Comparison of ENCODE assay signal across 8 mouse cellular contexts in the genomic region with DNA sequence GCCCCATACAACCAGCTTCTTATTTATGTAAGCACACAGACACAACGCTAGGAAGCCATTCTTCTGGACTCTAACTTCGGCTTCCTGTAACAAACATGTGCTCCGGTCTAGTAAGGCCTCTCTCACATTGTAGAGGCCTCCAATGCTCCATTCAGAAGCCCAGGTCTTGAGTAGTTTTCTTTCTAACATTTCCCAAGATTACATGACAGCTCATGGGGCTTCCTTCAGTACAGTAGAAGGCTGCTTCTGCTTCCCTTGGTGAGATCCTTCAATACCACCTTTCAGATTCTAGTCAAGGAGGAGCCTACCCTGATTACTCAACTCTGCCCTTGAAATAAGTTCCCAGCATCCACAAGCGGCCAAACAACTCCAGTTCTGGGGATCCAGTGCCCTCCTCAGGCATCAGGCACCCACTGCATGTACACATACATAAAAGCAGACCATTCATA. TPM values are rescaled to one million over a fixed set of nuclear protein-coding genes. Genes with fewer than 3 reads are reported as not detected.
A peak's percentile ranks its signal among the peaks of the same experiment; 100 is the strongest.
DNase-seq lines count a peak whose midpoint lies in the region; ATAC-seq lines count a peak whose summit lies in the region.

No protein-coding gene starts in this region.

- no peaks in the 10 kb centered on the region for H3K27me3 ChIP-seq in kidney, embryonic 15.5 days
- H3K27me3 ChIP-seq in hindbrain, embryonic 10.5 days (ENCODE audit: insufficient read depth, poor library complexity, severe bottlenecking), result no peaks in the 10 kb centered on the region
- no peaks in the 10 kb centered on the region for H3K27me3 ChIP-seq in midbrain, embryonic 14.5 days (ENCODE audit: control insufficient read depth, insufficient read depth, low read length)

- no peak for DNase-seq in kidney, adult 11 months
- DNase-seq in R1 (ENCODE audit: low read depth, low spot score), result peak; percentile 52
- DNase-seq in hindbrain, embryonic 10.5 days (ENCODE audit: low spot score), result peak; percentile 12
- DNase-seq in midbrain, embryonic 14.5 days, result no peak
- no peak for DNase-seq in right cerebral cortex, postnatal 25 days
- DNase-seq in lung, postnatal 4 days, result no peak

- ATAC-seq in kidney, embryonic 15.5 days (replicated peaks; ENCODE audit: low FRiP score), result no peak
- ATAC-seq in midbrain, embryonic 14.5 days (ENCODE audit: low FRiP score, low TSS enrichment), result no peak
- ATAC-seq in frontal cortex, adult (ENCODE audit: low TSS enrichment), result no peak

- WGBS in kidney, embryonic 15.5 days, result 29% methylated on average over 4 of the region's 4 CpGs
- 30% methylated on average over 4 of the region's 4 CpGs for WGBS in hindbrain, embryonic 10.5 days
- 33% methylated on average over 4 of the region's 4 CpGs for WGBS in midbrain, embryonic 14.5 days

- H3K36me3 ChIP-seq in kidney, embryonic 15.5 days, result peaks cover 11% of the 10 kb centered on the region
- H3K36me3 ChIP-seq in hindbrain, embryonic 10.5 days, result peaks cover 35% of the 10 kb centered on the region
- H3K36me3 ChIP-seq in midbrain, embryonic 14.5 days (ENCODE audit: control insufficient read depth, insufficient read depth, low read length), result no peaks in the 10 kb centered on the region

- no peaks in the 10 kb centered on the region for H3K9me3 ChIP-seq in kidney, embryonic 15.5 days (replicated peaks)
- no peaks in the 10 kb centered on the region for H3K9me3 ChIP-seq in hindbrain, embryonic 10.5 days
- H3K9me3 ChIP-seq in midbrain, embryonic 14.5 days (ENCODE audit: control insufficient read depth, low read length), result no peaks in the 10 kb centered on the region

- H3K9ac ChIP-seq in kidney, embryonic 15.5 days, result peak overlapping the region; percentile 92
- H3K9ac ChIP-seq in midbrain, embryonic 14.5 days (replicated peaks; ENCODE audit: low read length), result peak overlapping the region; percentile 87

- peak overlapping the region; percentile 97 for H3K27ac ChIP-seq in kidney, embryonic 15.5 days
- peak overlapping the region; percentile 99 for H3K27ac ChIP-seq in hindbrain, embryonic 10.5 days
- H3K27ac ChIP-seq in midbrain, embryonic 14.5 days (replicated peaks; ENCODE audit: low read depth, low read length), result peak overlapping the region; percentile 94

- H3K4me3 ChIP-seq in kidney, embryonic 15.5 days (replicated peaks), result peak overlapping the region; percentile 84
- H3K4me3 ChIP-seq in hindbrain, embryonic 10.5 days, result peak overlapping the region; percentile 94
- H3K4me3 ChIP-seq in midbrain, embryonic 14.5 days (replicated peaks; ENCODE audit: low read depth, low read length), result peak overlapping the region; percentile 73

- peak overlapping the region; percentile 73 for H3K4me2 ChIP-seq in kidney, embryonic 15.5 days
- H3K4me2 ChIP-seq in midbrain, embryonic 14.5 days (ENCODE audit: low read length), result peak overlapping the region; percentile 89

- H3K4me1 ChIP-seq in kidney, embryonic 15.5 days, result peaks cover 56% of the 10 kb centered on the region
- H3K4me1 ChIP-seq in hindbrain, embryonic 10.5 days (replicated peaks), result peaks cover 36% of the 10 kb centered on the region
- H3K4me1 ChIP-seq in midbrain, embryonic 14.5 days (ENCODE audit: control insufficient read depth, insufficient read depth, low read length), result peaks cover 28% of the 10 kb centered on the region

RNA-seq across cellular contexts. Expression of a gene that starts 7.1 kb away (rescaled TPM):
- polyA plus RNA-seq in kidney, embryonic 15.5 days (2015; fragmentation: Nextera tagmentation; extraction: Ambion mirVana), result 28.4 and 29.7 TPM in 2 replicates
- polyA plus RNA-seq in hindbrain, embryonic 10.5 days (2016; fragmentation: Nextera tagmentation; extraction: Ambion mirVana), result 31.9 and 33.3 TPM in 2 replicates
- polyA plus RNA-seq in midbrain, embryonic 14.5 days (2014; fragmentation: Nextera tagmentation; extraction: Ambion mirVana), result 31.2 and 38.1 TPM in 2 replicates

RNA-seq across cellular contexts. Expression of a gene that starts 7.2 kb away (rescaled TPM):
- 55.8 TPM in 2 replicates for polyA plus RNA-seq in kidney, embryonic 15.5 days (2015; fragmentation: Nextera tagmentation; extraction: Ambion mirVana)
- polyA plus RNA-seq in hindbrain, embryonic 10.5 days (2016; fragmentation: Nextera tagmentation; extraction: Ambion mirVana), result 50.0 and 50.8 TPM in 2 replicates
- 51.8 and 64.9 TPM in 2 replicates for polyA plus RNA-seq in midbrain, embryonic 14.5 days (2014; fragmentation: Nextera tagmentation; extraction: Ambion mirVana)

RNA-seq across cellular contexts. Expression of a gene that starts 22.3 kb away (rescaled TPM):
- polyA plus RNA-seq in kidney, embryonic 15.5 days (2015; fragmentation: Nextera tagmentation; extraction: Ambion mirVana), result 0.58 and 1.6 TPM in 2 replicates
- polyA plus RNA-seq in hindbrain, embryonic 10.5 days (2016; fragmentation: Nextera tagmentation; extraction: Ambion mirVana), result 0.25 and 0.54 TPM in 2 replicates
- 0.12 TPM in 1 of 2 replicates, not detected in the other for polyA plus RNA-seq in midbrain, embryonic 14.5 days (2014; fragmentation: Nextera tagmentation; extraction: Ambion mirVana)

Comparison
In these comparisons a context has a peak if more than half of its experiments do, and no peak if none do; other contexts are left out.
1. DNase-seq: peak in R1 (single experiment) and hindbrain, embryonic 10.5 days (single experiment); none in kidney, adult 11 months (single experiment), midbrain, embryonic 14.5 days (single experiment), right cerebral cortex, postnatal 25 days (single experiment) and lung, postnatal 4 days (0 of 2).
2. Peak in every context shown above with its lines, with median percentiles within 50 percentile points of each other: H3K27ac ChIP-seq and H3K4me3 ChIP-seq.